Mouse (Mus musculus): ENCODE measurements around the gene D430041D05Rik.

D430041D05Rik gene

DNA sequence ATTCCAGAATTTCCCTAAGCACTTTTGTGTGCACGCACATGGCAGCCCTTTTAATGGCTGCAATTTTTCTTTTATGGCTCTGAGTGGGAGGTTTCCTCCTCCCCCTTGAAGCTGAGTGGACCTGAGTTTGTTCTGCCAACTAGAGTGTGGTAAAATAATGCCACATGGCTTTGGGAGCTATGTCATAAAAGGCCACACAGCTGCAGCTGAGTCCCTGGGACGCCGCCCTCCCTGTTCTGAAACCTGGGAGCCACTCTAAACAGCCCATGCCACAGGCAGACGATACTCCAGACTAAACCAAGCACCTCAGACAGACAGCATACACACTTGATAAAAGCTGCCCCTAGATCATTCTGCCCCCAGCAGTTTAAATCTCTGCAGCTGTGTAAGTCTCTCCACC lies 143.8 kb downstream of the D430041D05Rik start:
- DNase-seq (ENCODE audit: low read depth, low spot score) = no peak

DNA sequence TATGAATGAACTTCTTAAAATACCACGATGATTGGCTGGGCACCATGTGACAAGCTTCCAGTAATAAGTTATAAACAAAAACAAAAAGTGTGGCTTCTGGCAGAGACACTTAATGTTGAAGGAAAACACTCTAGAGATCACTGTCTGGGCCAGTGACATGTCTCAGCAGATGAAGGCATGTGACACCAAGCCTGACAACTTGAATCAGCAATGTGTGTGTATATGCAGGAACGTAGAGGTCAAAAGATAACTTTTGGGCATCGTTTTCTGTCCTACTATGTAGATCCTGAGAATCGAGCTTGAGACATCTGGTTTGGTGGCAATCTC lies 149.1 kb downstream of the D430041D05Rik start:
- no peak for DNase-seq (ENCODE audit: low read depth, low spot score)

DNA sequence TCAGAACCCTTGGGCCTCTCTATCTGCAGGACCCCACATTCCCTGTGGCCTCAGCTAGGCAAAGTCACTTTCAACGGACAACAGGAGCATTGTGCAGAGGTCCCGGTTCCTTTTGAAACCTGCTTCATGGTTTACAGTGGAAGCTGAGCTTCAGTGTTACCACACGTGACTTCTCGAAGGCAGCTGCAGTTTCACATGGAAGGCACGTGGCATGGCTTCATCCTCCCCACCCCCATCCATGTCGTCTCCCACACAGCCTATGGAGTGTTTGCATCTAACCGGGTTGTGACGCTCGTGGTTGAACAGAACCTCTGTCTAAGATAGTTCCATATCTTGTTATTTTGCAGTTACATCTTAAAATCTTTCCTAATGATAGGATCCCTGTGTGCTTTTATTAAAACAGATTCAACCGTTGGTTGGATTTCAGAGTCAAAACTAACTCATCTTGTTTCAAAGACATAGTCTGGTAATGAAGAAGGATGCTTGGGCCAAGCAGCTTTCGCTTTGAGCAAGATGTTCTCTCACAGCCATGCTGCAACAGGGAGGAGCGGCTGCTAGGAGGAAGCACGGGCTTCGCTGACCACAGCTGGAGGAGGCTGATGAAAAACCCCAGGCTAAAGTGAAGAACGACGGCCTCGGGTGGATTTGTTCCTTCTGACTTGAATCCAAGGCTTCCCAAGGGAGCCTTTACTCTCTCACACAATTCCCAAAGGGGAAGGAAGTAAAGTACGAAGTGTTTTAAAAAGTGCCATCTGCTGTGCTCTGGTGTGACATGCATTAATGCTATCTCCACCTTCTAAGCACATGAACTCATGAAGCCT lies 149.7 kb downstream of the D430041D05Rik start:
- DNase-seq (ENCODE audit: low read depth, low spot score) = no peak

DNA sequence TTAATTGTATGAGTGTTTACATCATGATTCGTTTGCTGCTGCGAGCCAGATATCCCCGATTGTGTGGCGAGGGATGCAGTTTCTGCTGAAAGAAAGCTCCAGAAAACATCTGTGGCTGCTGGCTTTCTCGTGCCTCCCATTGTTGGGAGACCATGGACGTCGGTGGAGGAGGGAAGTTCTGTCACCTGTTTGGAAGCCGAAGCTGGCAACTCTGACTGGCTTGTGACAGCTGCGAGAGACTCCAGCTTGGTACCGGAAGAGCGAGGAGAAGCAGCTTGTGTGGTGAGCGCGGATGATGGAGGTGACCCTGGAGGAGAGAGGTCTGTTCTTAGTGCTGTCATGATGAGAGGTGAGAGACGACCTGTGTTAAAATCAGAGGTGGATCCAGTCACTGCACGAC lies 154.2 kb downstream of the D430041D05Rik start:
- DNase-seq (ENCODE audit: low read depth, low spot score) = no peak

DNA sequence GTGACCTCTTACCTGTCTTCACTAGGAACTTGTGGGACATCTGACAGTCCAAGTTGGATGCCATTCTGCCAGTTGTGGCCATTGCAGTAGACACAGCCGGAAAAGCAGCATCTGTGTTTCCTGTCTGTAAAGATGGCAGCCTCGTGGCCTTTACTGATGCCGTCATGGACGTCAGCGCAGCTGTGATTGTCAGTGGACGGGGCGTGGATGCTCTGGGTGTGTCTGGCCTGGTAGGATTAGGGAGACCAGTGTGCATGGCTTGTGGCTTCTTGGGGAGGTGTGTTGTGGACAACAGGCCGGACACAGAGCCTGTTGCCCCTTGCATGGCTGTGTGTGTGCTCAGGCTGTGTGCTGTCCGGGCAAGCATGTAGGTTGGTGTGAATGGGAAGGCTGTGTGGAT lies 155.9 kb downstream of the D430041D05Rik start:
- no peak for DNase-seq (ENCODE audit: low read depth, low spot score)

DNA sequence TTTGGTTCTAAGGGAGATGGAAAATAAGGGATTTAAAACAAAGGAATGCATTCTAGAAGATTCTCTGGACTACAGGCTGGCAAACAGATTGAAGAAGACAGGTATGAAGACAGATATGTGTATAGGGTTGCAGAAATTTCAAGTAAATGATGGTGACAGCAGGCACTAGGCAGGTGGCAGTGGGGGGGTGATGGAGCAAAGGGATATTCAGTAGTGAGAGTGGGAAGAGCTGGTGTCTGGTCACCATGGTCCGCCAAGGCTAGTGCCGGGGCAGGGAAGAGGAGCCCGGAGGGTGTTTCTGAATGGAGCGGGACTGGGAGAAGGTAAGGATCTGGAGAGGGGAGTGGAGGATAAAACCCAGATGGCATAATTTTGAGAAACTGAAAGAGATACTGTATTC lies 157.5 kb downstream of the D430041D05Rik start:
- DNase-seq (ENCODE audit: low read depth, low spot score) = no peak

DNA sequence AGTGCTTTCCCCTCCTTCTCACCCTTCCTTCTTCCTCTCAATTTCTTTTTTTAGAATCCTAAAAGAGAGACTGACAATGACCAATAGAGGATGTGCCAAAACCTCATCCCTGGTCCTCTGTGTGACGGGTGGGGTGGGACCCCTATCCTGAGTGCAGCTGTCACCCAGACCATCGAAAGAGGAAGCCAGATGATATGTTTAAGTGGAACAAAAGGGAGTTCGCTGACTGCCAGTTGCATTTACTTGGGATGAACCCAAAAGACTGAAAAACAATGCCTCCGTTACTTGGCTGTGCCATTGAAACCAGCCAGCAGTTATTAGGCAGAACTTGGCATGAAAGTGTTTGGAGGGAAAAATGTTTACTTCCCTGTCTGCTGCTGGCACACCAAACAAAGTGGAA lies 159.2 kb downstream of the D430041D05Rik start:
- no peak for DNase-seq (ENCODE audit: low read depth, low spot score)

DNA sequence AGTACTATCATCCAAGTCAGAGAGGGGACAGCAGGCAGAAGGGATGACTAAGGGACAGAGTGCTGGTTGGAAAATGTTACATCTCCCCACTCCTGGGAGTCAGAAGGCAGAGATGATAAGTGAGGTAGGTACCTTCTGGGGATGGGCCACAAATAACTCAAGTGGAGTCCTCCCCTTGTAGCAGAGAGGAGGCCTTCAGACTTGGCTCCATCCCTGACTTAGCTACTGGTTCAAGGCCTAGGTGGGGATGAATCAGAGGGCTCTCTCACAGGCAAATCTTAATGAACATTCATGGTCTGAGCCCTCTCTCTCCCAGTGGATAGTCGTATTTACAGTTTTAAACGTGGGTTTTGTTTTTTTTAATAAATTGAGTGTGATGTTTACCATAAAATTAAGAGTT lies 161.0 kb downstream of the D430041D05Rik start:
- DNase-seq (ENCODE audit: low read depth, low spot score) = no peak

DNA sequence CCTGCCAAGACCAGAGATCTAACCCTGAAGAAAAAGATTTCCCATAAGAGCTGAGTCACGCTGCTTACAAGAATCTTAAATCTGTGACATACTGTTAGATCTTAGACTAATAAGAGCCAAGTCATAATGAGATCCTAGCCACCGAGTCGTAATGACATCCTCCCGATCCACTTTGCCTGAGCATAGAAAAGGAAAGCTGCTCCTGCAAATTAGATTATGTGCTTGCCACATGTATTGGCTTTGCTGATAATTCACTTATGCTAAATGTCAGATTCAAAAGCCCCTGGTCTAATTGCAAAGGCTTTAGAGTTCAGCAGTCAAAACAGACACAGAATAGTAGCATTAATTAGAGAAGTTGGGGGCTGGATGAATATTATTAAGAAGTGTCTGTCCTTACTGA lies 164.0 kb downstream of the D430041D05Rik start:
- no peak for DNase-seq (ENCODE audit: low read depth, low spot score)

DNA sequence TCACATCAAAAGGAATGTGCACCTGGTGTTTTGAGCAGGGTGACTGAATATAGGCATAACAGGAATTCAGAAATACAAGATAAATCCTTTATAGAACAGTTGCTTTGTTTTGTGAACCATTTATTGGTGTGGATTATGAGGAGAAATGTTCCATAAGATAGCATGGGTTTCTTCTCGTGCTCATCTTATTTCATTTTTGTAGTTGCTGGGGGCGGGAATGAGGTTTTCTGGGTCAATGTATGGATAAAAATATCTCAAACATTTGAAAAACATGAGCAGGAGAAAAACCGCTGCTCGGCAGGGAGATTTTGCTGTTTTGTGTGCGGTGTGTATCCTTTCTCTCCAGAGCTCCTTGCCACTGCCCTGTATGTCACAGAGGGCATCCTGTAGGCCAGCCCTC lies 168.8 kb downstream of the D430041D05Rik start:
- no peak for DNase-seq (ENCODE audit: low read depth, low spot score)

DNA sequence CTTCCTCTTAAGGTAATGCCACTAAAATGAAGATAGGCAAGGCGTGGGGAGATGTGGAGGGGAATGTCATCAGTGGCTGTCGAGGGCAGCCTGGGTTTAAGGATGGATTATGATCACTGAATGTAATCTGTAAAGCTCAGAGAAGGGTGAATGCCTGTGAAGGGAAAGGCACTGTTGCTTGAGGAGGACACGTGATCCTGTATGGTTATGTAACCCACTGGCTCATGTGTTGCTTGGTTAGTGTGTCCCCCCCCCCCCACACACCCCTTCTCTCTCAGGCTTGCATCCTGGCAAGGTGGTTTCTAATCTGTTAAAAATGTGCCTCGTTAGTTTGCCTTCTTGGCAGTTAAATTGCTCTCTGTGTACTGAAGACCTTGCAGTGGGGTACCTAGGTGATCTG lies 173.7 kb downstream of the D430041D05Rik start:
- DNase-seq (ENCODE audit: low read depth, low spot score) = peak; percentile 25

DNA sequence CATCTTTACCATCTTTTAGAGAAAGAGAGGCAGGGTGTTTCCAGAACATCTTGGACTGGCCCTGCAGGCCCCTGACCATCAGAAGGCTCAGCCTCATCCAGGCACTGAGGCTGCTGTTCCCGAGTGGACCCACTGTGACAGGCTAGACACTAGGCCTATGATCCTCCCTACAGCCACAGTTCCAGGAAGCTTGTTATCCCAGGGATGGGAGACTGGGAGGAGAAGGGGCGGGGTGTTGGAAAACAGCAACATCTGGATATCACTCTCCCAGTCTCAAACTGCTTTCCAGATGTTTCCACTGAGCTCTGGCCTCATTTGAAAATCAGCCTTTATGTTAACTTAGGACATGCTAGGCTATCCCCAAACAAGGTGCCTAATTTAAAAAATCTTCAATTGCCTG lies 180.4 kb downstream of the D430041D05Rik start:
- no peak for DNase-seq (ENCODE audit: low read depth, low spot score)

DNA sequence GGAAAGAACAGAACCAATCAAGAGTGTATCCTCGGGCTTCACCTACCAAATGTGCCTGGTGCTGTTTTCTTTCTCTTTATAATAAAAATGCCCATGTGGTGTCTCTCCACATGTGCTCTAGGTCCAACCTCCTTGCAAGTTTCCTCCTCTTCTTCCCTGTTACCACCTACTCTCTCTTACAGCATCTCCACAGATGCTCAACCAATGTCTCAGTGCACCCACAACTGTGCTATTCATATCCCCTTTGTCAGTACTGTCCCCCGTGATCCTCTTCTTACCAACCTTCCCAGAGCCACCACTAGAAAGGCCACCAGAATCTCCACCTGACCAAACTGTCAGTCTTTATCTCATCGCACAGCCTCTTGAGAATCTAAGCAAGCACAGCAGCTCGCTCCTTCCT lies 184.8 kb downstream of the D430041D05Rik start:
- no peak for DNase-seq (ENCODE audit: low read depth, low spot score)

DNA sequence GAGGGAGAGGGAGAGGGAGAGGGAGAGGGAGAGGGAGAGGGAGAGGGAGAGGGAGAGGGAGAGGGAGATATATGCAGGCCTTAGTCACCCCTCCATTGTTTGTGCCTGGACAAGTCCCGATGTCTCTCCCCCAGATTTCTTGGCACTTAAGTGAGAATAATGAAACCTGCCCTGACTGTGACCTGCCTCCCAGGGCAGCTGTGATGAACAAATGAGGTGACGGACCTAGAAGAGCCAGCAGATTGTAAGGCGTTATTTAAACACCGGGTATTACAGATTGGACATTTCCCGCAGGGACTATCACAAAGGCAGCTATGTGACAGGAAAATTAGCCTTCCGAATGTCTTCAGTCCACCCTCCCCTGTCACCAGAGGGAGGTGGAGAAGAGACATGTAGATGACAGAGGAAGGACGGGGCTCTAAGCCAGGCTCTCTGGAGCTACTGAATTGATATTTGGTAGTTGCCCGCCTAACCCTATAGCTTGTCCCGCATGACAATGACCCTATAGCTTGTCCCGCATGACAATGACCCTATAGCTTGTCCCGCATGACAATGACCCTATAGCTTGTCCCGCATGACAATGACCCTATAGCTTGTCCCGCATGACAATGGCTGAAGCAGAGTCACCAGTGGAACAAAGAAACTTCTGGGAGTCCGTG lies 191.0 kb downstream of the D430041D05Rik start:
- no peak for DNase-seq (ENCODE audit: low read depth, low spot score)

DNA sequence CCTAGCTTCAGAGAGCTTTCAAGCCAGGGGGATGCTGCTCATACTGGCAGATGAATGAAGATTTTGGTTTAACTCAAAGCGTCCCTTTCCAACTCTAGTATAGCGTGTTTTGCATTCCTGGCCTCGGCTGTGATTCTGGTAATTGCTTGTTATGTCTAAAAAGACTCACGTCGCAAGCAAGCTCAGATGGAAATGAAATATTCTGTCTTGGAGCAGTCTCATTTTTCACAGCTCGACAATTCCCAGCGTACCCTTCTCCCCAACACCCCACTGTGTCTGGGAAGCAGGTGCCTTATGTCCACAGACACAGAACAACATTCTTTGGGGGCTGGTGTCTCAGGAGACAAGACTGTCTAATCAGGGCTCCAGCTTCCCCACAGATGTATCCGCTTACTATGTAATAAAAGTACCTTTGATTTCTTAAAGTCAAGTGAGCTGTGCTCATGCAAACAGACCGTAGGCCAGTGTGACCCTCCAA lies 192.2 kb downstream of the D430041D05Rik start:
- no peak for DNase-seq (ENCODE audit: low read depth, low spot score)

DNA sequence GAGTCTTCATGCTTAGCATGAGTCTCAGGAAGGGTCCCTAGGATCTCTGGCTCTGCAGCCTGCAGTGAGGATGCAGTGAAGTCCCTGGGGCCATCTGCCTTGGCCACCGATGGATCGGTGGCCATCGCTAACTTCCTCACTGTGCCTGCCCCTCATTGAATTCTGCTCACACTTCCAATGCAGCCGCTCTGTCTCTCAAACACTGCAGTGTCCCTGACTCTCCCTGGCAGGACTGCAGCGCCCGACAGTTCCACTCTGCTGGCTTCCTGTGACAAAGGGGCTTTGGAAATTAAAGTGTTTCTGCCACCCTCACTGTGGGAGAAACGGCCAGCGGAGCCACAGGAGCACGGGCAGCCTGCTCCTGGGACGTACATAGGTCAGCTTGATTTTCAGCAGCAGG lies 192.7 kb downstream of the D430041D05Rik start:
- DNase-seq (ENCODE audit: low read depth, low spot score) = no peak

DNA sequence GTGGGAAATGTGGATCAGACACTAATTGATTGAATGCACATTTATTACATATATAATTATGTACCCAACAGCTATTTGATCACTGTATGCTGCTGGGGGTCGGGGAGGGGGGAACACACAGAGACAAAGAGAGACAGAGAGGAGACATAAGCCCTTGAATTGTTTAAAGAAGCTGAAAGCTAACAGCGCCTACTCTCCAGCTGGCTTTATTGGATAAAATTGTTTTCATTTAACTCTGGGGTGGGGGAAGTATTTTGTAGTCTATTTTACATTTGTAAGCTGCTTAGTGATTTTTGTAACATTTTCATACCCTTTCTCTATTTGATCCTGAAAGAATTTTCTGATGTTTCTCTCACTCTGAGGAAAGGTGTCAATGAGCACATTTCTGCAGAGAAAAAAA lies 201.4 kb downstream of the D430041D05Rik start:
- no peak for DNase-seq (ENCODE audit: low read depth, low spot score)

DNA sequence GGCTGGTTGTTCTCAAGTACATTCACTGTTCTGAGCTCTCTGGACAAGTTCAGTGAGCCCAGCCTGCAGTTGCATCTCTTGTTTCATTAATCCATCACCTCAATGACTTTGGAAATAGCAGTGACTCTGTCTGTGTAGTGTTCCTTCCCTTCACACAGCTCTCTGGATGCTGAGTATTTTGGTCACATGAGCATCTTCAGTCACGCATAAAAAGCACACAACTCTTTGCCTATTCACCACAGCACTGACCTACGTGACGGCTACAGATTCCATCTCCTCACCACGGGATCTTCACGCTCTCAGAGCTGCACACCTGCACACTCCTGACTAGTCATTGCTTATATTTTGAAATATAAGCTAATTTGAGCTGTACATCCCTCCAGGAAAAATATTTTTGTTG lies 202.4 kb downstream of the D430041D05Rik start:
- no peak for DNase-seq (ENCODE audit: low read depth, low spot score)

DNA sequence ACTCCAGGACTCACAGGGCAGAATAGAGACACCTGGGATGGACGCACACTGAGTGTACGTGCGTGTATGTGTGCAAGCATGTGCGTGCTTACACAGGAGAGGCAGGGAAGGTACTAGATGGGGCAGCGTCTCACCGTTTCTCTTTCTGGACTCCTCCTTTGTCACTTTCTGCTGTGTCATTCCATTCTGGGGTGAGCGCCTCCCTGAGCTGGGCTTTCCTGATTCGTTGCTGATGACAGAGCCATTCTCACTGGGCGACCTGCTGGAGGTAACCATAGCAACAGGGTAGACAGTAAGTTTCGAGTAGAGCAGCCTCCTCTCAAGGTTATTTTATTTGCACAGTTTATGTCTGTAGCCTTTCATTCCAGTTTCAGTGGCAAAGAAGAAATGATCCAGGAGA lies 202.9 kb downstream of the D430041D05Rik start:
- no peak for DNase-seq (ENCODE audit: low read depth, low spot score)

DNA sequence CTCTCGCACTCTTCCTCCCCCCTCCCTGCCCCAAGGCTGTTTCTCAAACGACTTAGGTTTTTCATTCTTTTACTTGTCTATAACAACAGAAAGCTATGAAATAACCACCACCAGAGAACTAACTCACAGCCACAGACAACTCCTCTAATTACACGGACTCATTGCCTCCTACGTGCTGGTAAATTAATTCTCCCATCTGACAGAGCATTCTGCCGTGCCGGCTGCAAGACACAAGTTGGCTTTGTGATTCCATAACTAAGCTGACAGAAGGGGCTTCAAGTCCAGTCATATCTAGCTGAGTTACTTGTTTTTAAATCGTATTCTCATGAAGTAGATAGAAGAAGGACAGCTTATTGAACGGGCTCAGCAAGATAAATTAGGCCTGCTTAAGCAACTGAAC lies 205.2 kb downstream of the D430041D05Rik start:
- no peak for DNase-seq (ENCODE audit: low read depth, low spot score)

DNA sequence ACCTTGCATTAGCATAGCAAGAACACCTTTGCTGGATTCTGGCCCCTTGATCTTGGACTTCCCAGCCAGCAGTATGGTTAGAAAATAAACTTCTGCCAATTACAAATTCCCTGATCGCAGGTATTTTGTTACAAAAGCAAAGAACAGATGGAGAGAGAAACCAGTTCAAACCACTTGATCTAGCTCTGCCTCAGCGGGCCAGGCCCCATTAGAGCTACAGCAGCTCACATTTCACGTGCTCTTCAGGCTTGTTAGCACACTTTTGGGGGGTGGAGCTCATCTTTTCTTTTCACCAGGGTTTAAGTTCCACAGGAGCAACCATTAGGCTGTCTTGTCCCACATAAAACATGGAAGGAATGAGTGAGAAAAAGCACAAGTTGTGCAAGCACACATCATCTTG lies 210.6 kb downstream of the D430041D05Rik start:
- DNase-seq (ENCODE audit: low read depth, low spot score) = no peak

DNA sequence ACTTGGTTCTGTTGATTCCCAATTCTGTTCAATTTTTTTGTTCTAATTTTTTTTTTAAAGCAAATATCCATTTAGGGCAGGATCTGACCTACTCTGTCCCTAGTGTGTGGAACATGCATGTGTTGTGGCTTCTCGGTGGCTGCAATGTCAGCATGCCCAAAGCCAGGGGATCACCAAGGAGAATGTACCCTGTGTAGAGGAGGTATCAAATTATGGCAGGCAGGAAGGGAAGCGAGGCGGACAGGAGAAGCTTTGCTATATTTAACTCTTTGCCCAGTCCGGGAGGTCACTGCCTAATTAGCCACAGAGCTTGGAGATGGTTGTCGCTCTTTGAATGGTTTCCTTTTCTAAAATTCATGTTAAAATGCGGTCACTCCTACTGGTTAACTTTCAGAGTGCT lies 212.6 kb downstream of the D430041D05Rik start:
- no peak for DNase-seq (ENCODE audit: low read depth, low spot score)

DNA sequence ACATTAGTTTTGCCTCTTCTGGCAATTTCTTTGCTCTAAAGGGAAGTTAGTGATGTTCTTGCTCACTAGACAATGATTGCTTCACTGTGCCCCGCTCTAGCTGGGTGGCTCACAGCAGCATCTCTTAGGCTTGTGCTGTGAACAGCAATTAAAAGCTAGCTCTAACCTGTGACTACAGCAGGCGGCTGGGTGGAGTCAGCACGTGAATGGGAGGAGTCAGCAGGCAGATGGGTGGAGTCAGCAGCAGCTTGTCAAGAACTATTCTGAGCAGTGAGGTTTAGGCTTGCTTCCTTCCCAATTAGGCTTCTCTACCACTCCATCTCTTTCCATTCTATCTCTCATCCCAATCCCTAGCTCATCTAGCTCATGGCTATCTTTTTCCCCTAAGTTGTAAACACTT lies 213.5 kb downstream of the D430041D05Rik start:
- no peak for DNase-seq (ENCODE audit: low read depth, low spot score)

All from retina, adult 2 months (tissue).